Mouse (Mus musculus): ENCODE results near the gene Gm36079. TPM values are rescaled to one million over a fixed set of nuclear protein-coding genes. Genes with fewer than 3 reads are reported as not detected.

Gm36079 gene
- polyA plus RNA-seq (2014; fragmentation: Illumina TruSeq; extraction: RNeasy Lipid Tissue Mini Kit (QIAGEN cat#74804); ENCODE audit: low read depth, low replicate concordance) = not detected

DNA sequence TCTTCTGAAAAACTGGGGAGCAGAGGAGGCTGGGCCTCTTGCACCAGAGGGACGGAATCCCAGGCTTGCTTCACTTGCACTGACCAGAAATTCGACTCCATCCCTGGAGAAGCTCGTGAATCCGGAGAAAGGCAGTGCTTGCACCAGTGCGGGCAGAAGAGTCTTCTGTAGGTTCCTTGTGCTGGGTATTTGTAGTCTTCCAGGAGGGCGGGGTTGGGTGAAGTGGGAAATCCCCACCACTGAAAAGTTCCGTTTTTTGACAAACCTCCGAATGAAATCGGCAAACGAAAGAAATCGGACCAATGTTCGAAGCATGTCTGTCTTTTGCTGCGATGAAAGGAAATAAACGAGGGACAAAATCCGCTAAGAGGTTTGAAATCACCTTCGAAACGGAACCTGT is at the start of gene Gm36079:
Gene Gm36079 (minus strand): TSS at position 101 of the 400 bp plus-strand sequence.

DNA sequence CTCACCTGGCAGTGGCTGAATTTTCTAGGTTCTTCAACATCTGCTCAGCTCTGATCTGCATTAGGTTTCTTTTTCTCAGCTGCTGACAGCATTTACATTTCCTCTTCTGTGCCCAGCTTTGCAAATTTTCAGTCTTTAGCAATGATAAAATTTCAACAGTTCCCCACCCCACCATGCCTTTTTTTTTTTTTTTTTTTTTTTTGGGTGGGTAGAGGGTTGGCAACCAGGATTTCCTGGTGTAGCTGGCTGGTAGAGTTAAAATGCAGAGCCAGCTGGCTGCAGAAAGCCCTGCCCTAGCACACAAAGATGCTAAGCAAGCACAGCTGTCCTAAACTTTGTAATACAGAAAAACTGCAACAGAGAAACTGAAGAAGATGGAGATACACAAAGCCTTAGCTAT is 25.3 kb upstream of the Gm36079 start, which contains the start of gene Gm21188:
Gene Gm21188 (minus strand): TSS at position 110 of the 400 bp plus-strand sequence.

Other genes starting within 250 kb of the Gm36079 start
- 76.2 TPM for gene Zfp131, start 236.1 kb downstream of the Gm36079 start, polyA plus RNA-seq (2014; fragmentation: Illumina TruSeq; extraction: RNeasy Lipid Tissue Mini Kit (QIAGEN cat#74804); ENCODE audit: low read depth, low replicate concordance)
- gene AF067063, start 196.8 kb downstream of the Gm36079 start, polyA plus RNA-seq (2014; fragmentation: Illumina TruSeq; extraction: RNeasy Lipid Tissue Mini Kit (QIAGEN cat#74804); ENCODE audit: low read depth, low replicate concordance) = not detected
- not detected for gene D13Ertd608e, start 191.0 kb downstream of the Gm36079 start, polyA plus RNA-seq (2014; fragmentation: Illumina TruSeq; extraction: RNeasy Lipid Tissue Mini Kit (QIAGEN cat#74804); ENCODE audit: low read depth, low replicate concordance)
- gene Tcstv1, start 132.2 kb downstream of the Gm36079 start, polyA plus RNA-seq (2014; fragmentation: Illumina TruSeq; extraction: RNeasy Lipid Tissue Mini Kit (QIAGEN cat#74804); ENCODE audit: low read depth, low replicate concordance) = not detected
- not detected for gene Gm21761, start 97.7 kb downstream of the Gm36079 start, polyA plus RNA-seq (2014; fragmentation: Illumina TruSeq; extraction: RNeasy Lipid Tissue Mini Kit (QIAGEN cat#74804); ENCODE audit: low read depth, low replicate concordance)
- not detected for gene B020031M17Rik, start 76.2 kb downstream of the Gm36079 start, polyA plus RNA-seq (2014; fragmentation: Illumina TruSeq; extraction: RNeasy Lipid Tissue Mini Kit (QIAGEN cat#74804); ENCODE audit: low read depth, low replicate concordance)
- 0.83 TPM for gene Gm21188, start 25.2 kb upstream of the Gm36079 start, polyA plus RNA-seq (2014; fragmentation: Illumina TruSeq; extraction: RNeasy Lipid Tissue Mini Kit (QIAGEN cat#74804); ENCODE audit: low read depth, low replicate concordance)
- not detected for gene Gm20767, start 113.2 kb upstream of the Gm36079 start, polyA plus RNA-seq (2014; fragmentation: Illumina TruSeq; extraction: RNeasy Lipid Tissue Mini Kit (QIAGEN cat#74804); ENCODE audit: low read depth, low replicate concordance)
- not detected for gene Gm21818, start 145.4 kb upstream of the Gm36079 start, polyA plus RNA-seq (2014; fragmentation: Illumina TruSeq; extraction: RNeasy Lipid Tissue Mini Kit (QIAGEN cat#74804); ENCODE audit: low read depth, low replicate concordance)
- gene Gm21762, start 188.9 kb upstream of the Gm36079 start, polyA plus RNA-seq (2014; fragmentation: Illumina TruSeq; extraction: RNeasy Lipid Tissue Mini Kit (QIAGEN cat#74804); ENCODE audit: low read depth, low replicate concordance) = not detected
- gene Gm21731, start 212.1 kb upstream of the Gm36079 start, polyA plus RNA-seq (2014; fragmentation: Illumina TruSeq; extraction: RNeasy Lipid Tissue Mini Kit (QIAGEN cat#74804); ENCODE audit: low read depth, low replicate concordance) = not detected
- not detected for gene AF067061, start 236.1 kb upstream of the Gm36079 start, polyA plus RNA-seq (2014; fragmentation: Illumina TruSeq; extraction: RNeasy Lipid Tissue Mini Kit (QIAGEN cat#74804); ENCODE audit: low read depth, low replicate concordance)

All from testis, adult 10 weeks (tissue).